Mouse (Mus musculus): ENCODE results near the gene March6. TPM values are rescaled to one million over a fixed set of nuclear protein-coding genes. Genes with fewer than 3 reads are reported as not detected.

The March6 gene
- polyA plus RNA-seq, 1 experiment from 2014 or later = 40.5 TPM

DNA sequence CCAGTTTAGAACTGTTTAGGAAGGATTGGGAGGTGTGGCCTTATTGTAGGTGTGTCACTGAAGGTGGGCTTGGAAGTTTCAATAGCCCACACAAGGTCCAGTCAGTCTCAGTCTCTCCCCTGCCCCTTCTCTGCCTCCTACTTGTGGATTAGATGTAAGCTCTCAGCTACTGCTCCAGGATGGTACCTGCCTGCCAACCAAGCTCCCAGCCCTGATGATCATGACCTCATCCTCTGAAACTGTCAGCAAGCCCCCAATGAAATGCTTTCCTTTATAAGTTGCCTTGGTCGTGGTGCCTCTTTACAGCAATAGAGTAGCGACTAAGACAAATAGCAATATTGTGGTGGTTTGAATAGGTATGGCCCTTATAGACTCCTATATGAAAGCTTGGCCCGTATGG is 7.5 kb upstream of the March6 start:
- H3K9me3 ChIP-seq (ENCODE audit: control insufficient read depth, low read length) = no peaks in the 10 kb centered on the region

DNA sequence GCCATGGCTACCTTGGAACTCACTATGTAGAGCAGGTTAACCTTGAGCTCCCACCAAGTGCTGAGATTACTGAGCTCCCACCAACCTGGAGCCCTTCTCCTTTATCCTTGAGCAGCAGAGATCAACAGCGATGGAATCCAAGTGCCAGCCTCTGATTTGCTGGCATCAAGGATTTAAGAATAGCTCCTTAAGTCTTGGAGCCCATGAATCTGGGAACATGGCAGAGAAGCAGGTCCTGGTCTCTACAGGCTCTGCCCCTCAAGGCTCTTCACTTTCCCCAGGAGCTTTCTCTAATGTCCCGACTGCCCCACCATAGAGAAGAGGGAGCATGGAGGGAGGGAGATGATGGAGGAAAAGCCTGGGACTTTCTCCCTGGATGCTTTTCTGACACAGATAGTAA is 6.9 kb upstream of the March6 start:
- Histone ChIP-seq H3K4me2 (ENCODE audit: low read depth, severe bottlenecking) (no peak overlapping the region), H3K9me3 (ENCODE audit: control insufficient read depth, low read length) (no peaks in the 10 kb centered on the region), H3K9ac (ENCODE audit: low read length) (no peak overlapping the region), H3K36me3 (ENCODE audit: control insufficient read depth, insufficient read depth, low read length) (no peaks in the 10 kb centered on the region), H3K27me3 (ENCODE audit: control insufficient read depth, insufficient read depth, low read length) (no peaks in the 10 kb centered on the region), H3K4me1 (ENCODE audit: control insufficient read depth, insufficient read depth, low read length) (0 out of 2 replicates have a peak, but pooled peaks cover 12% of the 10 kb centered on the region), H3K4me3 (ENCODE audit: low read depth, low read length) (no peak overlapping the region), H3K27ac (replicated peaks; ENCODE audit: low read depth, low read length) (no peak overlapping the region)
- DNase-seq (ENCODE audit: low spot score) (no peak), ATAC-seq (ENCODE audit: insufficient number of reproducible peaks, low FRiP score, low TSS enrichment, low read depth) (no peak)
- 99% methylated on average over 2 of the region's 2 CpGs for WGBS

More for the DNA sequence above, 7.5 kb upstream of the March6 start:
- Histone ChIP-seq H3K4me1 (ENCODE audit: control insufficient read depth, insufficient read depth, low read length) (0 out of 2 replicates have a peak, but pooled peaks cover 12% of the 10 kb centered on the region), H3K36me3 (ENCODE audit: control insufficient read depth, insufficient read depth, low read length) (no peaks in the 10 kb centered on the region), H3K4me2 (ENCODE audit: low read depth, severe bottlenecking) (no peak overlapping the region), H3K27me3 (ENCODE audit: control insufficient read depth, insufficient read depth, low read length) (no peaks in the 10 kb centered on the region), H3K27ac (replicated peaks; ENCODE audit: low read depth, low read length) (no peak overlapping the region), H3K4me3 (ENCODE audit: low read depth, low read length) (no peak overlapping the region), H3K9ac (ENCODE audit: low read length) (no peak overlapping the region)
- ATAC-seq (ENCODE audit: insufficient number of reproducible peaks, low FRiP score, low TSS enrichment, low read depth) (no peak), DNase-seq (ENCODE audit: low spot score) (no peak)
- 94% methylated on average over 3 of the region's 3 CpGs for WGBS

DNA sequence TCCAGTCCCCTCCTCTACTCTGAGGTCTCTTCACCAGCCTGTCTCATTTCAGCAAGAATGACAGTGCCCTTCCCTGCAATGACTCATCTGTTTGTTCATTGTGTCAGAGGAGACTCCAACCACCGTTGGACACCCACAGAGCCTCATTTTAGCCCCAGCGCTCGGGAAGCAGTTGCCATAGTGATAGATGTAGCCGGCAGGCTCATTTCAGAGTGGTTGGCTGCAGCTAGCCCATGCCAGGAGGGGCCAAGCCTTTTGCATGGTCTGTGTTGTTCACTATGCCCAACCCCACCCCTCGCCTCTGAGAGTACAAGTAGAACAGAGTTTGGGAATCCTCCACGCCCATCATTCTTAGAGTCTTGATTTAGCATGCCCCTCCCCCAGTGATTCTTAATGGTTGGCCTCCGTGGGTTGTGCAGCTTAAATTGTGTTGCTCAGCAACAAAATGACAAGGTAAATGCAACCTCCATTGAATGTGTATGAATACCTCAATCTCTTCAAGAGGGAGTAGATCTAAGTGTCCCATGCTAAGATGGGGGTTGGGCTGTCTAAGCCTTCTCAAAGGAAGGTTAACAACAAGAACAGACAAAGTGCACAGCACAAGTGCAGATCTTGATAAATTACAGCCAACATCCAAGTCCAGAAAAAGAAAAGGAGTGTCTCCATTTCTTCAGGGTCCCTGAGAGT is 5.3 kb upstream of the March6 start:
- no peak overlapping the region; the same call in 1 of the 2 replicates for H3K9ac ChIP-seq (ENCODE audit: low read length)
- 0 out of 2 replicates have a peak, but pooled peaks cover 3% of the 10 kb centered on the region for H3K4me1 ChIP-seq (ENCODE audit: control insufficient read depth, insufficient read depth, low read length)
- H3K27ac ChIP-seq (replicated peaks; ENCODE audit: low read depth, low read length) = no peak overlapping the region
- H3K27me3 ChIP-seq (ENCODE audit: control insufficient read depth, insufficient read depth, low read length) = no peaks in the 10 kb centered on the region
- DNase-seq (ENCODE audit: low spot score) (no peak), ATAC-seq (ENCODE audit: insufficient number of reproducible peaks, low FRiP score, low TSS enrichment, low read depth) (no peak)
- no peak overlapping the region for H3K4me3 ChIP-seq (ENCODE audit: low read depth, low read length)
- no peaks in the 10 kb centered on the region for H3K9me3 ChIP-seq (ENCODE audit: control insufficient read depth, low read length)
- no peaks in the 10 kb centered on the region for H3K36me3 ChIP-seq (ENCODE audit: control insufficient read depth, insufficient read depth, low read length)
- WGBS = 40% methylated on average over 7 of the region's 7 CpGs
- no peak overlapping the region for H3K4me2 ChIP-seq (ENCODE audit: low read depth, severe bottlenecking)

DNA sequence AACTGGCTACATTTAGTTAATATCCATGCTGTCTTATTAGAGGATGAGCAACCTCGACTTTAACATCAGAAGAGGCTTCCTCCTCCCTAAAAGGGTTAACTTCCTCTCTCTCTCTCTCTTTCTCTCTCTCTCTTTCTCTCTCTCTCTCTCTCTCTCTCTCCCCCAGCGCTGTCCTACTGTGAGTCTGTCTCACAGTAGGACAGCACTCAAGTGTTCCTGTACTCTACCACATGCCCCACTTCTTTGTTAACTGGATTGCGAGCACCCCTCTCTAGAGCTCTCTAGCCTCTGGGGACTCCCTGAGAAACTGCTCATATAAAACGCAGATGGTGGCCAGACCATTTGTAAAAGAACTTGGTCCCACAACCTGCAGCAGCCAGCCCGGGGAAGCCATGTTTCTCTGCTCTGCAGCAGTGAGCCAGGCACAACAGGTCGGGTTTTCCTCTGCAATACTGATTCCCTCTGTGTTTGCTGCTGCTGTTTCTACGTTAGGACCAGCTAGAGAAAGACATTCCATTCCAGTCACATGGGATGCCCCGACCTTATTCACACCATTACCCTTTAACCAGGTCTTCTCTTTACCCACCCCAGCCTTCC is 4.5 kb upstream of the March6 start:
- Histone ChIP-seq H3K9me3 (ENCODE audit: control insufficient read depth, low read length) (no peaks in the 10 kb centered on the region), H3K4me1 (ENCODE audit: control insufficient read depth, insufficient read depth, low read length) (0 out of 2 replicates have a peak, but pooled peaks cover 3% of the 10 kb centered on the region), H3K27ac (replicated peaks; ENCODE audit: low read depth, low read length) (no peak overlapping the region), H3K9ac (ENCODE audit: low read length) (no peak overlapping the region), H3K27me3 (ENCODE audit: control insufficient read depth, insufficient read depth, low read length) (no peaks in the 10 kb centered on the region), H3K4me3 (ENCODE audit: low read depth, low read length) (no peak overlapping the region), H3K4me2 (ENCODE audit: low read depth, severe bottlenecking) (no peak overlapping the region), H3K36me3 (ENCODE audit: control insufficient read depth, insufficient read depth, low read length) (no peaks in the 10 kb centered on the region)
- DNase-seq (ENCODE audit: low spot score) (peak; percentile 29), ATAC-seq (ENCODE audit: insufficient number of reproducible peaks, low FRiP score, low TSS enrichment, low read depth) (no peak)
- WGBS = 33% methylated on average over 8 of the region's 8 CpGs

DNA sequence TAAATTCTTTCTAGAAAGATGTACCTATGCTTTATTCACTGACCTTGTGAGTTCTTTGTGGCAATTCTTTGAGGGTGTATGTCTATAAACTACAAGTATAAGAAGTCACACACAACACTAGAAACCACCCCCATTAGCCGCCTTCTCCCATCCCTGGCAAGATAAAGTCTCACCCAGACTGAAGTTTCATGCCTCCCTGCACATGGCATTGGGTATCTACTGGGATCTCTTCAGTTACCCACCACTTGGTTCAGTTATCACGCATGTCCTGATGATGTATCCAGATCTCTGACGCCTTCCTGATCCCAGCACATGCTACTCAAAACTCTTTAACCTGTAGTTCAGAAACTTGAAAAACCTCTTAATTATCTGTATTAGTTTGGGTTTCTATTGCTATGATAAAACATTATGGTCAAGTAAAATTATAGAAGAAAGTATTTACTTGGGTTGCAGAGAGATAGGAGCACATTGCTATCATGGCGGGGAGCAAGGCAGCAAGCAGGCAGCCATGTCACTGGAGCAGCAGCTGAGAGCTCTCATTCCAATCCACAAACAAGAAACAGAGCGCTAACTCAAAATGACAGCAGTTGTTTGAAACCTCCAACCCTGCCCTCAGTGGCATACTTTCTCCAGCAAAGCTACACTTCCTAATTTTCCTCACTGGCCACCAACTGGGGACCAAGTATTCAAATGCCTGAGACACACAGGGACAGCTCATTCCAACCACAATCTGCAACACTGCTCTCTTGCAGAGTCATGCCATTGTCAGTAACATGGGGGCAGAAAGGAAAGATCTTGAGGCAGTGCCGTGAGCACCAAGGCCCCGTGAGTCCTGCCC is 3.8 kb upstream of the March6 start:
- Histone ChIP-seq H3K27me3 (ENCODE audit: control insufficient read depth, insufficient read depth, low read length) (no peaks in the 10 kb centered on the region), H3K4me1 (ENCODE audit: control insufficient read depth, insufficient read depth, low read length) (0 out of 2 replicates have a peak, but pooled peaks cover 3% of the 10 kb centered on the region), H3K27ac (replicated peaks; ENCODE audit: low read depth, low read length) (no peak overlapping the region), H3K36me3 (ENCODE audit: control insufficient read depth, insufficient read depth, low read length) (no peaks in the 10 kb centered on the region), H3K9me3 (ENCODE audit: control insufficient read depth, low read length) (no peaks in the 10 kb centered on the region), H3K4me2 (ENCODE audit: low read depth, severe bottlenecking) (no peak overlapping the region), H3K4me3 (ENCODE audit: low read depth, low read length) (no peak overlapping the region), H3K9ac (ENCODE audit: low read length) (no peak overlapping the region)
- WGBS = 87% methylated on average over 7 of the region's 7 CpGs
- DNase-seq (ENCODE audit: low spot score) (no peak), ATAC-seq (ENCODE audit: insufficient number of reproducible peaks, low FRiP score, low TSS enrichment, low read depth) (no peak)

DNA sequence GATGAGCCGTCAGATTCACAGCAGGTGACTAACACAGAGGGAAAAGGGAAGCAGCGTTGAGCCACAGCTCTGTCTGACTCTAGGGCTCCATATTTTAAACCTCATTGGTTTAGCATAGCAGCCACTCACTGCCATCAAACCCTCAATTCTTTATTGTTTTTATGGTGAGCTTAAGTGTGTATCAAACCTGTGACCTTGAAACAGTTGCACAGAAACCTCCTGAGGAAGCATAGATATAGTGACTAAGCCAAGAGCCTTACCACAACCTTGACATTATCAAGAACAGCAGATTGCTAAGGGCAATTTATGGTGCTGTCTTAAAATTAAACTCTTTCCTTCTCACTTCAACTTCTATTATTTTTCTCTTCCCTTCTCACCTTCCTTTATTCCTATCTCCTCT is 2.7 kb upstream of the March6 start:
- Histone ChIP-seq H3K9me3 (ENCODE audit: control insufficient read depth, low read length) (no peaks in the 10 kb centered on the region), H3K4me1 (ENCODE audit: control insufficient read depth, insufficient read depth, low read length) (peaks cover 8% of the 10 kb centered on the region), H3K27ac (replicated peaks; ENCODE audit: low read depth, low read length) (no peak overlapping the region), H3K4me2 (ENCODE audit: low read depth, severe bottlenecking) (no peak overlapping the region), H3K9ac (ENCODE audit: low read length) (no peak overlapping the region), H3K36me3 (ENCODE audit: control insufficient read depth, insufficient read depth, low read length) (no peaks in the 10 kb centered on the region), H3K4me3 (ENCODE audit: low read depth, low read length) (no peak overlapping the region), H3K27me3 (ENCODE audit: control insufficient read depth, insufficient read depth, low read length) (no peaks in the 10 kb centered on the region)
- WGBS = 88% methylated on average over 2 of the region's 2 CpGs
- no peak for ATAC-seq (ENCODE audit: insufficient number of reproducible peaks, low FRiP score, low TSS enrichment, low read depth)
- DNase-seq (ENCODE audit: low spot score) = no peak

DNA sequence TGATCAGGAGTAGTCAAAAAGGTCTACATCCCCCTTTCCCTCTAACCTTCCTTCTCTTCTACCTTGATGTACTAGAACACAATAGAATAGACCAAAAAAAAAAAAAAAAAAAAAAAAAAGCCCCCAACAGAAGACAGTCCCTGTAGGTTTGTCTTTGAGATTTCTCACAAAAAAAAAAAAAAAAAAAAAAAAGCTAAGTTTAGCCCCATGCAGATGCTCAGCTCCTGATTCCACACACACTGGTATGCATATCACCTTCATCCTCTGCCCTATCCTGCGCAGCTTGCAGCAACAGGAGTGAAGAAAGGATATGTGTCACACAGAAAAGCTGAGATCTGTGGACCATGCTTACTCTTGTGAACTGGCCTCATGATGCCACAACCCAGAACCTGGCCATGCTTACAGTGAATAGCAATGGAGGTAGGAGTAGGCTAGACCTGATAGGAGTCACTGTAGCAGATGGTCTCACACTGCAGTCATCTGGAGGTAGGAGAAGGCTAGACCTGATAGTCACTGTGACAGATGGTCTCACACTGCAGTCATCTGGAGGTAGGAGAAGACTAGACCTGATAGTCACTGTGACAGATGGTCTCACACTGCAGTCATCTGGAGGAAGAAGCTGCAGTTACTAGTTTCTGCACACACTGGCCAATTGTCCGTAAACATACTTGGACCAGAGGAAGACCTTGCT is 1.6 kb upstream of the March6 start:
- no peak for ATAC-seq (ENCODE audit: insufficient number of reproducible peaks, low FRiP score, low TSS enrichment, low read depth)
- Histone ChIP-seq H3K4me3 (ENCODE audit: low read depth, low read length) (no peak overlapping the region), H3K4me2 (ENCODE audit: low read depth, severe bottlenecking) (no peak overlapping the region), H3K4me1 (ENCODE audit: control insufficient read depth, insufficient read depth, low read length) (peaks cover 8% of the 10 kb centered on the region), H3K36me3 (ENCODE audit: control insufficient read depth, insufficient read depth, low read length) (no peaks in the 10 kb centered on the region; the same call in 1 of the 2 replicates), H3K9ac (ENCODE audit: low read length) (no peak overlapping the region), H3K27ac (replicated peaks; ENCODE audit: low read depth, low read length) (no peak overlapping the region), H3K27me3 (ENCODE audit: control insufficient read depth, insufficient read depth, low read length) (no peaks in the 10 kb centered on the region), H3K9me3 (ENCODE audit: control insufficient read depth, low read length) (no peaks in the 10 kb centered on the region)
- WGBS = 97% methylated on average over 2 of the region's 2 CpGs
- peak; percentile 21 for DNase-seq (ENCODE audit: low spot score)
